Mouse (Mus musculus): Measurements from ENCODE around the gene Atp2a1.

DNA sequence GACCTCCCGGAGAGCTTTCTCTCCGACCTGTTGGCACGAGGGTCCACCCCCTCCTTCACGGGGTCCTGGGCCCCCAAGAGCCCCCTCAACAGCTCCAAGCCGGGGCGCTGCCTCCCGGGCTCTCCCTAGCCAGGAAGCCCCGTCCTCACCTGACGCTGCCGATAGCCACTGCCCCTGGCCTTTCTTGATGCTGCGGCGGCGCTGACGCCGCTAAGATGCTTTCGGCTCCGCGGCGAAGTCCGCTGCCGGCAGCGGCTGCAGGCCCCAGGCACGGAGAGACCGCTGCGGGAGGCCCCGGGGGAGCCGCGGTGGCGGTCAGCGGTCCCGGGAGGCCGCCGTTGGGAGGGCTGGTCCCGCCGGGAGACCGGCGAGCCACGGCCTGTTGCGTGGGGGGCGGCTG, 39.8 kb upstream of the Atp2a1 start:
- no peak for TF ChIP-seq KAT2A (IDR thresholded peaks at IDR 0.05; ENCODE audit: insufficient replicate concordance, low read length)
- TF ChIP-seq ZKSCAN1 (IDR thresholded peaks at IDR 0.05; ENCODE audit: borderline replicate concordance, low read depth, low read length) = no peak
- TF ChIP-seq MAZ (IDR thresholded peaks at IDR 0.05; ENCODE audit: low read depth, low read length) = no peak
- no peak for TF ChIP-seq NRF1 (IDR thresholded peaks at IDR 0.05; ENCODE audit: low read depth, low read length)
- no peak for TF ChIP-seq JUND (conservative IDR thresholded peaks at IDR 0.05; ENCODE audit: low read depth, low read length)
- TF ChIP-seq EP300 (IDR thresholded peaks at IDR 0.05; ENCODE audit: low read length) = no peak
- TF ChIP-seq POLR2A (IDR thresholded peaks at IDR 0.05; ENCODE audit: low read depth, low read length) = no peak
- no peak for TF ChIP-seq ZNF384 (IDR thresholded peaks at IDR 0.05; ENCODE audit: low read depth, low read length)
- TF ChIP-seq MEF2A (IDR thresholded peaks at IDR 0.05; ENCODE audit: borderline replicate concordance, low read depth, low read length) = no peak
- TF ChIP-seq GABPA (IDR thresholded peaks at IDR 0.05; ENCODE audit: insufficient replicate concordance, low read depth, low read length) = no peak
- TF ChIP-seq MAFK (IDR thresholded peaks at IDR 0.05; ENCODE audit: insufficient replicate concordance, low read length) = no peak

Data from CH12.LX (cell line).